Mouse (Mus musculus): ENCODE data around the gene Zrsr1. TPM values are rescaled to one million over a fixed set of nuclear protein-coding genes. Genes with fewer than 3 reads are reported as not detected.

Zrsr1 gene
- polyA plus RNA-seq, 1 experiment from 2014 or later: 6.1 TPM

DNA sequence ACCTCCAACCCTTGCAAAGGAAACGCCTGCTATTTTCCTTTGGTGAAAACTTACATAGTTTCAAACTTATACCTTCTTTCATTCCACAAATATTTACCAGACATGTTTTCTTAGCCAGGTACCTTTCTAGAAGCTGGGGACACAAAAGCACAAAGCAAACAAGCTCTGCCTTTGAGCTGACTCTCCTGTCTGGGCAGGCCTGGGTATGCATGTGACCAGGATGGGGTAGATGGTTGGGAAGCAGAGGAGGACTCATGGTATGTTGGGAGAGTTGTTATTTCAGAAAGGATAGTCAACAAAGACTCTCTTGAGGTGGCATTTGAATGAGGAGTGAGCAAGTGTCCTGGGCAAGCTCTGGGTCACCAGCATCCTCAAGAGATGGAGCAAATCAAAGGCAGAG lies 41.3 kb downstream of the Zrsr1 start:
- 74% methylated on average over 1 of the region's 1 CpGs for WGBS
- no peak for ATAC-seq
- no peak overlapping the region for H3K27ac ChIP-seq (ENCODE audit: low read length)

GRCm38 (mm10) chr11:23013580-23014294 lies 41.9 kb downstream of the Zrsr1 start:
- WGBS: 88% methylated on average over 4 of the region's 4 CpGs
- ATAC-seq: no peak
- H3K27ac ChIP-seq (ENCODE audit: low read length): no peak overlapping the region
- no peak overlapping the region for H3K9ac ChIP-seq (ENCODE audit: low read depth, low read length)
- 0 out of 2 replicates have a peak, but pooled peaks cover 2% of the 10 kb centered on the region for H3K4me1 ChIP-seq (ENCODE audit: control insufficient read depth, insufficient read depth, low read length)
- no peaks in the 10 kb centered on the region for H3K9me3 ChIP-seq (replicated peaks; ENCODE audit: control insufficient read depth, low read length, poor library complexity, severe bottlenecking)
- H3K27me3 ChIP-seq (ENCODE audit: control insufficient read depth, insufficient read depth, low read depth, low read length): no peaks in the 10 kb centered on the region
- no peaks in the 10 kb centered on the region for H3K36me3 ChIP-seq (ENCODE audit: control insufficient read depth, insufficient read depth, low read length)
- no peak overlapping the region for H3K4me2 ChIP-seq (ENCODE audit: low read length)
- H3K4me3 ChIP-seq (ENCODE audit: low read depth, low read length): no peak overlapping the region

More for the DNA sequence above, 41.3 kb downstream of the Zrsr1 start:
- Histone ChIP-seq H3K27me3 (ENCODE audit: control insufficient read depth, insufficient read depth, low read depth, low read length) (no peaks in the 10 kb centered on the region), H3K9ac (ENCODE audit: low read depth, low read length) (no peak overlapping the region), H3K4me1 (ENCODE audit: control insufficient read depth, insufficient read depth, low read length) (0 out of 2 replicates have a peak, but pooled peaks cover 2% of the 10 kb centered on the region), H3K4me2 (ENCODE audit: low read length) (no peak overlapping the region), H3K9me3 (replicated peaks; ENCODE audit: control insufficient read depth, low read length, poor library complexity, severe bottlenecking) (no peaks in the 10 kb centered on the region), H3K4me3 (ENCODE audit: low read depth, low read length) (no peak overlapping the region), H3K36me3 (ENCODE audit: control insufficient read depth, insufficient read depth, low read length) (no peaks in the 10 kb centered on the region)

DNA sequence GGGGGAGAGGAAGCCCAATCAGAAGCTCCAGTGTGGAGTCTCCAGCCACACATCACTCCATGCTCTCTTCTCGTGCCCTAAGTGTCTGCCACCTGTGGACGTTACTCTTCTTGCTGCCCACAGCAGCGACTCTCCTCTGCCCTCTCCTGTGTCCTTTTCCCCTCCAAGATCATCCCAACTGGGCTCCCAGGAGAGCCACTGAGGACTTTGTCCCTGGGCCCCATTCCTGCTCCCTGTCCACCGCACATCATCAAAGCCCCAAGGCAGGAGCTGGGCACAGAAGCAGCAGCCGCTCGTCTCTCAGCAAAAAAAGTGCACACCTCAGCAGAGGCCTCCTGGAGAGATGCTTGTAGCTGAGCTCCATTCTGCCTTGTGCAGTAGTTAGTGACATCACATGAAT lies 43.2 kb downstream of the Zrsr1 start:
- no peaks in the 10 kb centered on the region for H3K36me3 ChIP-seq (ENCODE audit: control insufficient read depth, insufficient read depth, low read length)
- H3K27ac ChIP-seq (ENCODE audit: low read length): no peak overlapping the region
- no peak overlapping the region for H3K4me3 ChIP-seq (ENCODE audit: low read depth, low read length)
- no peaks in the 10 kb centered on the region for H3K9me3 ChIP-seq (replicated peaks; ENCODE audit: control insufficient read depth, low read length, poor library complexity, severe bottlenecking)
- no peak for ATAC-seq
- 74% methylated on average over 6 of the region's 6 CpGs for WGBS
- no peaks in the 10 kb centered on the region for H3K27me3 ChIP-seq (ENCODE audit: control insufficient read depth, insufficient read depth, low read depth, low read length)
- H3K9ac ChIP-seq (ENCODE audit: low read depth, low read length): no peak overlapping the region
- H3K4me2 ChIP-seq (ENCODE audit: low read length): no peak overlapping the region
- H3K4me1 ChIP-seq (ENCODE audit: control insufficient read depth, insufficient read depth, low read length): no peaks in the 10 kb centered on the region

- Histone ChIP-seq H3K27ac (ENCODE audit: low read length) (no peak overlapping the region), H3K4me1 (ENCODE audit: control insufficient read depth, insufficient read depth, low read length) (no peaks in the 10 kb centered on the region), H3K9me3 (replicated peaks; ENCODE audit: control insufficient read depth, low read length, poor library complexity, severe bottlenecking) (no peaks in the 10 kb centered on the region), H3K4me3 (ENCODE audit: low read depth, low read length) (no peak overlapping the region), H3K9ac (ENCODE audit: low read depth, low read length) (no peak overlapping the region), H3K4me2 (ENCODE audit: low read length) (no peak overlapping the region), H3K27me3 (ENCODE audit: control insufficient read depth, insufficient read depth, low read depth, low read length) (no peaks in the 10 kb centered on the region), H3K36me3 (ENCODE audit: control insufficient read depth, insufficient read depth, low read length) (no peaks in the 10 kb centered on the region)
- ATAC-seq: no peak
- WGBS: 96% methylated on average over 4 of the region's 4 CpGs
Observed at GRCm38 (mm10) chr11:23017943-23018342, 46.1 kb downstream of the Zrsr1 start.

DNA sequence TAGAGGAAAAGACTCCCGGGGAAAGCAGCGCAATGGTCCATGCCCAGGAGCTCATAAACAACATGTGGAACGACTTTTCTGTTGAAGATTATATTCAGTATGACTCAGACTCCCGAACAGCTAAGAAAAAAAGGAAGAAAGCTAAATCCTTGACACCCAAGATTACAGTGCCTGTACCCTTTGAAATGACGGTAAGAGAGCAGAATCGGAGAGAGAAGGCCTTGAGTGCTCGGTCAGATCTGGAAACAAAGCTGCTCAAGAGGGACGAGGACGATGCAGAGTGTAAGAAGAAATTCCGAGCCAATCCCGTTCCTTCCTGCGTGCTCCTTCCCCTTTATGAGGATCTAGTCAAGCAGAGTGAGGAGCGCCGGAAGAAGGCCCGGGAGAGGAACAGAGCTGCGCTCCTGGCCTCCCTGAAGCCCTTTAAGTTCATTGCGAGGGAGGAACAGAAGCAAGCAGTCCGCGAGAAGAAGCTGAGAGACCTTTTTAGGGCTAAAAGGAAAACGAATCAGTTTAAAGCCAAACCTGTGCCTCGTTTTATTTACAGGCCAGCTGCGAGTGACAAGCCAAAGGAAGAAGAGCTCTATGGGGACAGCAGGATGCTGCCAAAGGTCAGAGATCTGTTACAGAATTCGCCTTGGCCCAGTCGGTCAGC lies 48.4 kb downstream of the Zrsr1 start:
- H3K4me2 ChIP-seq (ENCODE audit: low read length): no peak overlapping the region
- no peaks in the 10 kb centered on the region for H3K36me3 ChIP-seq (ENCODE audit: control insufficient read depth, insufficient read depth, low read length)
- no peaks in the 10 kb centered on the region for H3K4me1 ChIP-seq (ENCODE audit: control insufficient read depth, insufficient read depth, low read length)
- no peak overlapping the region for H3K4me3 ChIP-seq (ENCODE audit: low read depth, low read length)
- H3K27me3 ChIP-seq (ENCODE audit: control insufficient read depth, insufficient read depth, low read depth, low read length): no peaks in the 10 kb centered on the region
- 63% methylated on average over 24 of the region's 24 CpGs for WGBS
- H3K27ac ChIP-seq (ENCODE audit: low read length): no peak overlapping the region
- ATAC-seq: no peak
- no peaks in the 10 kb centered on the region for H3K9me3 ChIP-seq (replicated peaks; ENCODE audit: control insufficient read depth, low read length, poor library complexity, severe bottlenecking)
- H3K9ac ChIP-seq (ENCODE audit: low read depth, low read length): no peak overlapping the region

DNA sequence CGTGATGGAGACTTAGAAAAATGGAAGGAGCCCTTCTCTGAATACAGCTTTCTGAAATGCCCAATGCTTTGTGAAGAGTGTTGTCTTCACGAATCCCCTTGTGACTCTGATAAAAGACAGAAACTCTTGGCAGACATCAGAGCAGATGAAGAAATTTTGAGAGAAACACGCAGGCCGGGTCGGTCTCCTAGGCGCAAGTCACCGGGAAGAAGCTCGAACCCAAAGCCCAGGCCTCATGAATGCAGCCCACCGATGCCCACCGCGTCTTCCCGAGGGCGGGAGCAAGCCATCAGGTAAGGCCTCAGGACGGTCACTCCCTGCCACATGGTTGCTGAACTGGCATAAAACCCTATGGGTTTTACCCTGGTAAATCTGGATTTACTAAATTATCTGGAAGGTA lies 49.0 kb downstream of the Zrsr1 start:
- no peak overlapping the region for H3K9ac ChIP-seq (ENCODE audit: low read depth, low read length)
- no peak overlapping the region for H3K4me3 ChIP-seq (ENCODE audit: low read depth, low read length)
- no peaks in the 10 kb centered on the region for H3K36me3 ChIP-seq (ENCODE audit: control insufficient read depth, insufficient read depth, low read length)
- WGBS: 92% methylated on average over 14 of the region's 14 CpGs
- no peak for ATAC-seq
- no peak overlapping the region for H3K27ac ChIP-seq (ENCODE audit: low read length)
- no peaks in the 10 kb centered on the region for H3K4me1 ChIP-seq (ENCODE audit: control insufficient read depth, insufficient read depth, low read length)
- H3K9me3 ChIP-seq (replicated peaks; ENCODE audit: control insufficient read depth, low read length, poor library complexity, severe bottlenecking): no peaks in the 10 kb centered on the region
- no peaks in the 10 kb centered on the region for H3K27me3 ChIP-seq (ENCODE audit: control insufficient read depth, insufficient read depth, low read depth, low read length)
- no peak overlapping the region for H3K4me2 ChIP-seq (ENCODE audit: low read length)

DNA sequence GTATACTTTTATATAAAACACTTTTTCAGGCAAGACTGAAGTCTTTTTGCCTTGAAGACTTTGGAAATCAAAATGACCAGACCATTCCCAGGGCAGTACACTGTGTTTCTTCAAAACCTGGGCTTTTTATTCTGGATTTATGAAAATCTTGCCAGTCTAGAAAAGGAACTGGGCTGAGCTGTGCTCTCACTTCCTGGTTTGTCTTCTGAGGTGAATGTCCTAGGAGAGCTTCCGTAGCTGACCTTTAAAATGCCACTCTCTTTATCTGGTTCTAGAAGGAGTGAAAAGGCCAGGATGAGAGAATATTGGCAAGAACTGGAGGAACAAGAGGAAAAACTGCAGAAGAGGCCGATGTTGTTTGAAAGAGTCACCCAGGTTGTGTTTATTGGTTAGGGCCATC lies 51.4 kb downstream of the Zrsr1 start:
- Histone ChIP-seq H3K4me2 (ENCODE audit: low read length) (no peak overlapping the region), H3K27me3 (ENCODE audit: control insufficient read depth, insufficient read depth, low read depth, low read length) (no peaks in the 10 kb centered on the region), H3K36me3 (ENCODE audit: control insufficient read depth, insufficient read depth, low read length) (no peaks in the 10 kb centered on the region), H3K9ac (ENCODE audit: low read depth, low read length) (no peak overlapping the region), H3K27ac (ENCODE audit: low read length) (no peak overlapping the region), H3K4me3 (ENCODE audit: low read depth, low read length) (no peak overlapping the region), H3K4me1 (ENCODE audit: control insufficient read depth, insufficient read depth, low read length) (no peaks in the 10 kb centered on the region), H3K9me3 (replicated peaks; ENCODE audit: control insufficient read depth, low read length, poor library complexity, severe bottlenecking) (no peaks in the 10 kb centered on the region)
- no peak for ATAC-seq
- WGBS: 98% methylated on average over 2 of the region's 2 CpGs

DNA sequence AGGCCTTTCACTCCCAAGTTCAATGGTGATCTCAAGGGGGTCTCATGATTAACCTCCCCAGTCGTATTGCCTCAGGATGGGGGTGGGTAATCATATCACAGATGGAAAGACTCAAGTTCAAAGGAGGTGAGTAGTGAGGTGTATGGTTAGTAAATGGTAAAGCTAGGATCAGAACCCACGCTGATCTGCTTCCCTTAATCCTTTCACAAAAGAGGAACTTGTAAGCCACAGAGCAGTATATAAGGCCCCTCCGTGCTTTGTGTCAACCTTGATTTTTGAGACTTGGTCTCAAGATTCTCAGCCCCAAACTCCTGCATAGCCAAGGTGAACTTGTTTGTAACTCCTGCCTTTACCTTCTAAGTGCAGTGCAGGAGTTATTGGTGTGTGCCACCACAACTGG lies 52.4 kb downstream of the Zrsr1 start:
- no peak overlapping the region for H3K4me2 ChIP-seq (ENCODE audit: low read length)
- no peak overlapping the region for H3K27ac ChIP-seq (ENCODE audit: low read length)
- H3K4me3 ChIP-seq (ENCODE audit: low read depth, low read length): no peak overlapping the region
- no peaks in the 10 kb centered on the region for H3K9me3 ChIP-seq (replicated peaks; ENCODE audit: control insufficient read depth, low read length, poor library complexity, severe bottlenecking)
- 44% methylated on average over 3 of the region's 3 CpGs for WGBS
- H3K27me3 ChIP-seq (ENCODE audit: control insufficient read depth, insufficient read depth, low read depth, low read length): no peaks in the 10 kb centered on the region
- ATAC-seq: no peak
- H3K36me3 ChIP-seq (ENCODE audit: control insufficient read depth, insufficient read depth, low read length): no peaks in the 10 kb centered on the region
- H3K4me1 ChIP-seq (ENCODE audit: control insufficient read depth, insufficient read depth, low read length): no peaks in the 10 kb centered on the region
- H3K9ac ChIP-seq (ENCODE audit: low read depth, low read length): no peak overlapping the region
